Mouse (Mus musculus): ENCODE results near the gene Prkg1. TPM values are rescaled to one million over a fixed set of nuclear protein-coding genes. Genes with fewer than 3 reads are reported as not detected.

The Prkg1 gene
- total and polyA plus RNA-seq, 3 experiments, result not detected

DNA sequence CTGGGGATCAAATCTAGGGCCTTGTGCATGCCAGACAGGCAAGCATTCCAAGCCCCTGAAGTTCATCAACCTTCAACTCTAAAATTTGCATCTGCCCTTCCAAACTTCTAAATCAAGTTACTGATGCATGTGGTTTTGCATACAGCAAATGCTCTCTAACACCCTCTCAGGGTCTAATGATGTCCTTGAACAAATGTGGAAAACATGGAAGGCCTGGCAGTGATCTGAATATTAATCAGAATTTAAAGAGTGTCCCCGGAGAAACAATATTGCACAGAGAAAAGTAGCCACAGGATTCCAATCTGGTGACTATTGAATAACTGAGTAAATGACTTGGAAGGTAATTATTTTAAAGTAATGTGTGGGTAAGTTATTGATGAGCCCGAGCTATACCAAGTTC, 481.2 kb downstream of the Prkg1 start:
- Histone ChIP-seq H3K4me1 (ENCODE audit: control insufficient read depth in 1 of 2, insufficient read depth in 2 of 2, low read length in 2 of 2) (no peaks in the 10 kb centered on the region), H3K9ac (ENCODE audit: control insufficient read depth, low read depth, low read length, poor library complexity, severe bottlenecking) (no peak overlapping the region), H3K4me3 (ENCODE audit: control insufficient read depth in 1 of 2, insufficient read depth in 1 of 2, low read depth in 2 of 2, low read length in 2 of 2) (no peak overlapping the region), H3K9me3 (replicated peaks; ENCODE audit: insufficient read depth, low read length) (no peaks in the 10 kb centered on the region), H3K36me3 (ENCODE audit: control insufficient read depth in 1 of 2, insufficient read depth in 2 of 2, low read length in 2 of 2) (no peaks in the 10 kb centered on the region), H3K79me2 (ENCODE audit: control insufficient read depth, insufficient read depth, low read length, poor library complexity) (no peaks in the 10 kb centered on the region), H3K27me3 (ENCODE audit: control insufficient read depth in 1 of 2, insufficient read depth in 2 of 2, low read length in 2 of 2) (no peaks in the 10 kb centered on the region), H3K27ac (ENCODE audit: control insufficient read depth, low read depth, low read length) (no peak overlapping the region)
- TF ChIP-seq E2F4 (IDR thresholded peaks at IDR 0.05; ENCODE audit: borderline replicate concordance, low read depth, low read length), result no peak
- TF ChIP-seq GATA1 (IDR thresholded peaks at IDR 0.05; ENCODE audit: low read depth, low read length), result no peak
- no peak for TF ChIP-seq ELF1 (IDR thresholded peaks at IDR 0.05; ENCODE audit: low read depth, low read length)
- no peak for TF ChIP-seq MAFK (IDR thresholded peaks at IDR 0.05; ENCODE audit: borderline replicate concordance, low read depth, low read length)
- no peak for TF ChIP-seq RAD21 (IDR thresholded peaks at IDR 0.05; ENCODE audit: low read depth, low read length)
- TF ChIP-seq NRF1 (IDR thresholded peaks at IDR 0.05; ENCODE audit: insufficient read depth, low read depth, low read length, poor library complexity, severe bottlenecking), result no peak
- no peak for TF ChIP-seq MYC (IDR thresholded peaks at IDR 0.05; ENCODE audit: low read depth, low read length)
- TF ChIP-seq ETS1 (IDR thresholded peaks at IDR 0.05; ENCODE audit: low read depth, low read length), result no peak
- no peak for DNase-seq (ENCODE audit: low read depth, low spot score)

GRCm38 (mm10) chr19:31279797-31280486, 484.9 kb downstream of the Prkg1 start:
- Histone ChIP-seq H3K4me1 (ENCODE audit: control insufficient read depth in 1 of 2, insufficient read depth in 2 of 2, low read length in 2 of 2) (no peaks in the 10 kb centered on the region), H3K79me2 (ENCODE audit: control insufficient read depth, insufficient read depth, low read length, poor library complexity) (no peaks in the 10 kb centered on the region), H3K36me3 (ENCODE audit: control insufficient read depth in 1 of 2, insufficient read depth in 2 of 2, low read length in 2 of 2) (no peaks in the 10 kb centered on the region), H3K27me3 (ENCODE audit: control insufficient read depth in 1 of 2, insufficient read depth in 2 of 2, low read length in 2 of 2) (no peaks in the 10 kb centered on the region), H3K9me3 (replicated peaks; ENCODE audit: insufficient read depth, low read length) (no peaks in the 10 kb centered on the region), H3K27ac (ENCODE audit: control insufficient read depth, low read depth, low read length) (no peak overlapping the region), H3K4me3 (ENCODE audit: control insufficient read depth in 1 of 2, insufficient read depth in 1 of 2, low read depth in 2 of 2, low read length in 2 of 2) (no peak overlapping the region), H3K9ac (ENCODE audit: control insufficient read depth, low read depth, low read length, poor library complexity, severe bottlenecking) (no peak overlapping the region)
- TF ChIP-seq CHD1 (IDR thresholded peaks at IDR 0.05; ENCODE audit: low read depth, low read length) (no peak), POLR2AphosphoS5 (IDR thresholded peaks at IDR 0.05; ENCODE audit: borderline replicate concordance, low read depth, low read length) (no peak), ZNF384 (IDR thresholded peaks at IDR 0.05; ENCODE audit: low read depth, low read length) (no peak), MYC (IDR thresholded peaks at IDR 0.05; ENCODE audit: low read depth, low read length) (no peak), USF1 (IDR thresholded peaks at IDR 0.05; ENCODE audit: low read depth, low read length) (no peak), MXI1 (IDR thresholded peaks at IDR 0.05; ENCODE audit: low read depth, low read length) (no peak), NELFE (IDR thresholded peaks at IDR 0.05; ENCODE audit: low read depth, low read length) (no peak), MEF2A (IDR thresholded peaks at IDR 0.05; ENCODE audit: extremely low read depth, insufficient replicate concordance, low read depth, low read length, poor library complexity, severe bottlenecking) (no peak), ZKSCAN1 (IDR thresholded peaks at IDR 0.05; ENCODE audit: low read depth, low read length) (no peak), CHD2 (IDR thresholded peaks at IDR 0.05; ENCODE audit: low read length) (no peak), ETS1 (IDR thresholded peaks at IDR 0.05; ENCODE audit: low read depth, low read length) (no peak)
- DNase-seq (ENCODE audit: low read depth, low spot score), result no peak

All from MEL (cell line).